Mouse (Mus musculus): ENCODE data around the gene Plk5. TPM values are rescaled to one million over a fixed set of nuclear protein-coding genes. Genes with fewer than 3 reads are reported as not detected.

Gene Plk5
- polyA plus RNA-seq, 1 experiment from 2014 or later, result 0.23 TPM

DNA sequence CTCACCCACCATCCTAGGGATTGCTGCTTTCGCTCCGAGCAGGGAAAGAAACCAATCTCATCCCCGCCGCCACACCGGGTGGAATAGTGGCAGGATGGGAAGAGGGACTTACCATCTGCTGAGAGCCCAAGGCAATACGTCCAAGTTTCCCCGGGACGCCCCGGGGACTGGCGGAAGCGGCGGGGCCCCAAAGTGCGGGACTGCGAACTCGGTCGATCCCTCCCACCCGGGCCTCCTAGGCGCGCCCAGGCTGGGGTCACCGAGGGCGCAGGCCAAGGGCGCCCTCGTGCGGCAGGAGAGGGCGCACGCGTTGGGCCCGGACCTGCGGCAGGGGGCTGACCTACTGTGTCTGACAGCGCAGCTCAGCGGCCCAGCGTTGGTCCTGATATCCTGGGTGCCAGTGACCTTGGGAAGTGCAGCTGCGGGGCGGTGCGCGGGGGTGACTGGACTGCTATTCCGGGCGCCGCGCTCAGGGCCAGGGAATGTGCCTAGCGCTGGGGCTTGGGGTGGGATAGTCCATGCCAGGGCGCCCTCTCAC is 7.9 kb upstream of the Plk5 start, which contains the start of gene Adamtsl5:
Gene Adamtsl5 (minus strand): TSS at position 169 of the 538 bp plus-strand sequence.
- Histone ChIP-seq H3K4me3 (replicated peaks) (peak within 1 kb of the TSS; percentile 15), H3K36me3 (replicated peaks) (no peaks in the 10 kb centered on the region), H3K9ac (no peak within 1 kb of the TSS), H3K4me1 (peaks cover 28% of the 10 kb centered on the region), H3K27ac (no peak within 1 kb of the TSS), H3K4me2 (peak within 1 kb of the TSS; percentile 41), H3K9me3 (no peaks in the 10 kb centered on the region), H3K27me3 (peaks cover 100% of the 10 kb centered on the region)
- ATAC-seq (ENCODE audit: low FRiP score), result peak; percentile 18
- under 1% methylated on average over 41 of the region's 42 CpGs for WGBS

GRCm38 (mm10) chr10:80348981-80349380 is 7.3 kb upstream of the Plk5 start:
- no peak for ATAC-seq (ENCODE audit: low FRiP score)
- H3K9me3 ChIP-seq, result no peaks in the 10 kb centered on the region

DNA sequence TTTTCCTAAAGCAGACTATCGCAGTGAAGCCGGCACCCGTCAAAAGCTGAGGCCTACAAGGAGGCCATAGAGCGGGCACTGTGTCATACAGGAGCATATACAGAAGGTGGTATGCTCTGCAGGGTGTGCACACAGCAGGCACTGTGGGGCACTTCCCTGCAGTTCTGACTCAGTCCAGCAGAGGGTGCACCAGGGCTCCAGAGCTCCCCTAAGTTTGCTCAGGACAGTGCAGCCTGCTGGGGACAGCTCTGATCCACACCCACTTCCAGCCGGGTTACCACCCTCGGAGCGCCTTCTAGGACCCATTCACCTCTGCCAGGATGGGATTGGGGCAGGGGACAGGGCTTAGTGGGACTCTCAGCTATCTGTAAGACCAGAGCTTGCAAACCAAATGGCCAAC is 6.0 kb upstream of the Plk5 start:
- Histone ChIP-seq H3K36me3 (replicated peaks) (no peaks in the 10 kb centered on the region), H3K9me3 (no peaks in the 10 kb centered on the region), H3K4me2 (no peak overlapping the region), H3K27me3 (peaks cover 100% of the 10 kb centered on the region), H3K27ac (no peak overlapping the region), H3K4me3 (replicated peaks) (no peak overlapping the region), H3K4me1 (peaks cover 18% of the 10 kb centered on the region), H3K9ac (no peak overlapping the region)
- 2% methylated on average over 7 of the region's 7 CpGs for WGBS
- ATAC-seq (ENCODE audit: low FRiP score), result peak; percentile 67

More at GRCm38 (mm10) chr10:80348981-80349380, 7.3 kb upstream of the Plk5 start:
- Histone ChIP-seq H3K27ac (no peak overlapping the region), H3K36me3 (replicated peaks) (no peaks in the 10 kb centered on the region), H3K9ac (no peak overlapping the region), H3K4me1 (peaks cover 23% of the 10 kb centered on the region), H3K27me3 (peaks cover 100% of the 10 kb centered on the region), H3K4me3 (replicated peaks) (peak overlapping the region; percentile 4; the same call in 1 of the 2 replicates), H3K4me2 (peak overlapping the region; percentile 41; the same call in 1 of the 2 replicates)
- WGBS, result 16% methylated on average over 26 of the region's 26 CpGs

DNA sequence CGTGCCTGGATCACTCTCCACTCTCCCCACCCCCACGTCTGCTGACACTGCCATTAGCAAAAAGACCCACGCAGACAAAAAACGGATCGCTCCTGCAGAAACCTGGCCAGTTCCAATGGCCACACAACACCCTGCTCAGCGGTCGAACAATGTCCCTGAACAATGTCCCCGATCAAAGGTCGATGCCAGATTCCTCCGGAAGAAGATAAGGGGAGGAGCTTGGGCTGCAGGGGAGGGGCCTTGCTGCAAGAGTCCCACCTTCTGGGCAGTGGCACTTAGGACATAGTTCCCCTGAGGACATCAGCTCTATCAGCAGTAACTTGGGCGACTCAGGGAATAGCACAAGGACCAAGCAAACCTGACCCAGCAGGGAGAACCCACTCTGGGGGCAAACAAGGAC is 4.4 kb upstream of the Plk5 start:
- peaks cover 26% of the 10 kb centered on the region for H3K4me1 ChIP-seq
- WGBS, result 18% methylated on average over 11 of the region's 11 CpGs

GRCm38 (mm10) chr10:80352727-80353126 is 3.5 kb upstream of the Plk5 start:
- Histone ChIP-seq H3K4me1 (peaks cover 26% of the 10 kb centered on the region), H3K4me3 (replicated peaks) (no peak overlapping the region), H3K36me3 (replicated peaks) (no peaks in the 10 kb centered on the region), H3K9me3 (no peaks in the 10 kb centered on the region), H3K27ac (no peak overlapping the region), H3K4me2 (no peak overlapping the region), H3K27me3 (peaks cover 100% of the 10 kb centered on the region), H3K9ac (no peak overlapping the region)
- WGBS, result 67% methylated on average over 8 of the region's 8 CpGs
- no peak for ATAC-seq (ENCODE audit: low FRiP score)

More for the DNA sequence above, 4.4 kb upstream of the Plk5 start:
- Histone ChIP-seq H3K27ac (no peak overlapping the region), H3K9ac (no peak overlapping the region), H3K4me2 (no peak overlapping the region), H3K4me3 (replicated peaks) (no peak overlapping the region), H3K9me3 (no peaks in the 10 kb centered on the region), H3K36me3 (replicated peaks) (no peaks in the 10 kb centered on the region), H3K27me3 (peaks cover 100% of the 10 kb centered on the region)
- no peak for ATAC-seq (ENCODE audit: low FRiP score)

DNA sequence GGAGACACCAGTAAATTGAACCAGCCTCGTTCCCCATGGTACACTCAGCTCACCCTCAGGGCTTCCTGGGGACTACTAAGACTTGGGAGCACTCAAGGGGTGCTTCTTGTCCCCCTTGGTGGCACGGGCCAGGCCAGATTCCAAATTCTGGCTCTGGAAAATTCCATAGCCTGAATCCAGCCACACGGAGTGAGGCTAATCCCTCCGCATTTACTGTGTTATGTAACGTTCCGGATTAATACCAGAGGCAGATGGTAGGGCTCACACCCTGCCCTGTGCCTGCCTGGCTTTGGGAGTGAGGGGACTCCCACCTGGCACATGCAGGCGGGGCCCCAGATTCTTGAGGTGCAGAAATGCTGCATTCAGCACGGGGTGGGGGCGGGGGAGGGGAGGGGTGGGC is 828 bp upstream of the Plk5 start:
- Histone ChIP-seq H3K27me3 (peaks cover 100% of the 10 kb centered on the region), H3K4me3 (replicated peaks) (no peak overlapping the region), H3K4me1 (peaks cover 16% of the 10 kb centered on the region), H3K27ac (no peak overlapping the region), H3K4me2 (no peak overlapping the region), H3K9me3 (no peaks in the 10 kb centered on the region), H3K9ac (no peak overlapping the region), H3K36me3 (replicated peaks) (no peaks in the 10 kb centered on the region)
- WGBS, result 6% methylated on average over 9 of the region's 9 CpGs
- no peak for ATAC-seq (ENCODE audit: low FRiP score)

- ATAC-seq (ENCODE audit: low FRiP score), result no peak
- 1% methylated on average over 34 of the region's 34 CpGs for WGBS
- Histone ChIP-seq H3K9ac (no peak overlapping the region), H3K36me3 (replicated peaks) (no peaks in the 10 kb centered on the region), H3K4me1 (peaks cover 16% of the 10 kb centered on the region), H3K9me3 (no peaks in the 10 kb centered on the region), H3K27ac (no peak overlapping the region), H3K4me2 (peak overlapping the region; percentile 52), H3K27me3 (peaks cover 87% of the 10 kb centered on the region), H3K4me3 (replicated peaks) (peak overlapping the region; percentile 36)
Observed at GRCm38 (mm10) chr10:80356737-80357136, 478 bp downstream of the Plk5 start.

DNA sequence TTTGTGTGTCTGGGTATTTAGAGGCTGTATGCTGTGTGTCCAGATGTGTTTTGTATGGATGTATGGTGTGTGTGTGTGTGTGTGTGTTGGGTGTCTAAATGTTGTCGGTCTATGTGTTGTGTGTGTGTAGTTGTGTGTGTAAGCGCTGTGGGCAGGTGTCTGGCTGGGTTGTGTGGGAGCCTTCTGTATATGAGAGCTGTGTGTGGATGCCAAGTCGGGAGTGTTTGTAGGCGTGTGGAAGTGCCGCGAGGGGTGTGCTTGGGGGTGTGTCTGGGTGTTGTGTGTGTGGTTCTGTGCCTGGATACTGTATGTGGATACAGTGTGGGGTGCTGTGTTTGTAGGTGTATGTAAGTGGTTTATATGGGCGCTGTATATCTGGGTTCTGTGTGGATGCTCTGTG is 1.1 kb downstream of the Plk5 start:
- peak overlapping the region; percentile 23; the same call in 1 of the 2 replicates for H3K4me3 ChIP-seq (replicated peaks)
- H3K27me3 ChIP-seq, result peaks cover 84% of the 10 kb centered on the region
- no peaks in the 10 kb centered on the region for H3K36me3 ChIP-seq (replicated peaks)
- no peak overlapping the region for H3K27ac ChIP-seq
- no peak for ATAC-seq (ENCODE audit: low FRiP score)
- H3K9ac ChIP-seq, result no peak overlapping the region
- H3K4me1 ChIP-seq, result peaks cover 16% of the 10 kb centered on the region
- peak overlapping the region; percentile 38; the same call in 1 of the 2 replicates for H3K4me2 ChIP-seq
- no peaks in the 10 kb centered on the region for H3K9me3 ChIP-seq
- 41% methylated on average over 7 of the region's 7 CpGs for WGBS

GRCm38 (mm10) chr10:80357994-80358639 is 1.9 kb downstream of the Plk5 start:
- Histone ChIP-seq H3K36me3 (replicated peaks) (no peaks in the 10 kb centered on the region), H3K4me3 (replicated peaks) (peak overlapping the region; percentile 23), H3K27ac (no peak overlapping the region), H3K27me3 (peaks cover 84% of the 10 kb centered on the region), H3K4me2 (peak overlapping the region; percentile 38), H3K4me1 (peaks cover 16% of the 10 kb centered on the region), H3K9me3 (0 out of 2 replicates have a peak, but pooled peaks cover 3% of the 10 kb centered on the region), H3K9ac (0 out of 2 replicates have a peak overlapping the region, but pooled peaks have one; percentile 33)
- 0 out of 2 replicates have a peak, but pooled peaks have one; percentile 33 for ATAC-seq (ENCODE audit: low FRiP score)
- 4% methylated on average over 31 of the region's 31 CpGs for WGBS

DNA sequence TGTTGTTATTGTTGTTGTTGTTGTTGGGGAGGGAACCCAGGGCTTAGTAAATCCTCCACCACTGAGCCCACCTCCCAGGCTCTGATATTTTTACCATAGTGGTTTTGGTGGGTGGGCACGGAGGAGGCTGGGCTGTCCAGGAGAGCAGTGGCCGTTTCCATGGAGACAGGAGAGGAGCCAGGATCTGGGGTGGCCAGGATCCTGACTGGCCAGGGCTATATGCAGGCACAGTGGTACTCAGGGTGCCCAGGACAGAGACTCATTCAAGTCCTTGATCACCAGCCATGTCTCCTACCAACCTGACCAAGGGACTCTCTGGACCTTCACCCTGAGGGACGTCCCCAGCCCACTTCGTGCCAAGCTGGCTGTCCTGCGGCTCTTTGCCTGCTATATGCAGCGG is 7.5 kb downstream of the Plk5 start:
- Histone ChIP-seq H3K9me3 (0 out of 2 replicates have a peak, but pooled peaks cover 7% of the 10 kb centered on the region), H3K36me3 (replicated peaks) (no peaks in the 10 kb centered on the region), H3K9ac (0 out of 2 replicates have a peak overlapping the region, but pooled peaks have one; percentile 5), H3K27me3 (peaks cover 63% of the 10 kb centered on the region), H3K4me3 (replicated peaks) (no peak overlapping the region), H3K4me2 (no peak overlapping the region), H3K27ac (no peak overlapping the region), H3K4me1 (peaks cover 7% of the 10 kb centered on the region)
- 44% methylated on average over 6 of the region's 6 CpGs for WGBS
- no peak for ATAC-seq (ENCODE audit: low FRiP score)

DNA sequence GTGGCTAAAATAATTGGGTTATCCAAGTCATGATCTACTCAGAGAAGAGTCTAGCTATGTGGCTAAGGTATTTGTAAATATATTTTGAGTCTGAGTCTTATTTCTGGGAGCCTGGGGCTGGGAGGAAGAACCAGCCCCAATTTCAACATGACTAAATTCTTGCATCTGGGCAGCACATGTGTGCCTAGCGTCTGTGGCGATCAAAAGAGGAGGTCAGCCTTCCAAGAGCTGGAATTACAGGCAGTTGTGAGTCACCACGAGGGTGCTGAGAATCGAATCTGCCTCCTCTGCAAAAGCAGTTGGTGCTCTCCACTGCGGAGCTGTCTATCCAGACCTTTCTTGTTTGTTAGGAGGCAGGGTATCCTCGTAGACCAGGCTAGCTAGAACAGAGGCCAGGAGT is 9.5 kb downstream of the Plk5 start:
- Histone ChIP-seq H3K4me2 (no peak overlapping the region), H3K4me1 (peaks cover 7% of the 10 kb centered on the region), H3K27ac (no peak overlapping the region), H3K27me3 (peaks cover 49% of the 10 kb centered on the region), H3K4me3 (replicated peaks) (no peak overlapping the region), H3K36me3 (replicated peaks) (no peaks in the 10 kb centered on the region), H3K9me3 (0 out of 2 replicates have a peak, but pooled peaks cover 8% of the 10 kb centered on the region), H3K9ac (no peak overlapping the region)
- WGBS, result 70% methylated on average over 6 of the region's 6 CpGs
- no peak for ATAC-seq (ENCODE audit: low FRiP score)

- no peak overlapping the region for H3K4me3 ChIP-seq (replicated peaks)
- 64% methylated on average over 5 of the region's 5 CpGs for WGBS
- H3K4me1 ChIP-seq, result peaks cover 21% of the 10 kb centered on the region
- H3K9me3 ChIP-seq, result 0 out of 2 replicates have a peak, but pooled peaks cover 5% of the 10 kb centered on the region
- H3K36me3 ChIP-seq (replicated peaks), result no peaks in the 10 kb centered on the region
- no peak overlapping the region for H3K4me2 ChIP-seq
- no peak overlapping the region for H3K9ac ChIP-seq
- ATAC-seq (ENCODE audit: low FRiP score), result no peak
- no peak overlapping the region for H3K27ac ChIP-seq
- peaks cover 49% of the 10 kb centered on the region for H3K27me3 ChIP-seq
Observed at GRCm38 (mm10) chr10:80367954-80368353, 11.7 kb downstream of the Plk5 start.

All from forebrain, embryonic 12.5 days (tissue).